Mouse (Mus musculus) liver, postnatal 0 days (tissue): ENCODE measurements around the gene Adtrp.

Experiments used
- CTCF ChIP-seq: sonication (generic); IDR thresholded peaks from 2 replicates; pipeline ENCODE4 v1.5.1; 2016; ENCODE audit warnings: antibody characterized with exemption, low read depth
- EP300 ChIP-seq: IDR thresholded peaks from 2 replicates; pipeline ENCODE4 v1.6.1; 2016; ENCODE audit warnings: antibody characterized with exemption, low read depth, mild to moderate bottlenecking

- TF ChIP-seq EP300: no peak
- TF ChIP-seq CTCF: no peak
These were observed 19.9 kb downstream of the Adtrp start for GRCm38 (mm10) chr13:41827581-41827980.
